Mouse (Mus musculus) kidney, postnatal 0 days (tissue): Measurements from ENCODE around the gene Arntl2. TPM values are rescaled to one million over a fixed set of nuclear protein-coding genes. Genes with fewer than 3 reads are reported as not detected.
A peak's percentile ranks its signal among the peaks of the same experiment; 100 is the strongest.

Experiments
- ATAC-seq: fragments of 200-750 bp; cut with Nextera tagmentation; replicated peaks from 2 replicates; pipeline ENCODE4 v1.8.0; 2017; ENCODE audit warnings: low read depth, moderate number of reproducible peaks, moderate TSS enrichment, moderate library complexity; ENCODE audit not compliant: low FRiP score
- DNase-seq: peaks from one replicate; pipeline ENCODE4 v3.0.0-alpha.2; 2016; ENCODE audit warnings: low spot score
- H3K27ac ChIP-seq: fragments of 300-500 bp; sonication (generic); 2 replicates; pipeline ENCODE4 v1.5.1; 2014; ENCODE audit warnings: mild to moderate bottlenecking
- H3K27me3 ChIP-seq: fragments of 300-500 bp; sonication (generic); 2 replicates; pipeline ENCODE4 v1.6.1; 2014; ENCODE audit warnings: low read length, mixed read lengths; ENCODE audit not compliant: insufficient read depth
- H3K36me3 ChIP-seq: fragments of 300-500 bp; sonication (generic); 2 replicates; pipeline ENCODE4 v1.6.1; 2014; ENCODE audit warnings: low read length, mixed read lengths; ENCODE audit not compliant: insufficient read depth
- H3K4me1 ChIP-seq: fragments of 300-500 bp; sonication (generic); replicated peaks from 2 replicates; pipeline ENCODE4 v1.6.1; 2014; ENCODE audit warnings: antibody characterized with exemption, low read length, mixed read lengths; ENCODE audit not compliant: insufficient read depth
- H3K4me2 ChIP-seq: fragments of 300-500 bp; sonication (generic); 2 replicates; pipeline ENCODE4 v1.6.1; 2014; ENCODE audit warnings: mild to moderate bottlenecking, low read length, moderate library complexity, mixed read lengths
- H3K4me3 ChIP-seq: fragments of 300-500 bp; sonication (generic); replicated peaks from 2 replicates; pipeline ENCODE4 v1.5.1; 2014; ENCODE audit warnings: low read depth, low read length
- H3K9ac ChIP-seq: fragments of 300-500 bp; sonication (generic); 2 replicates; pipeline ENCODE4 v1.6.1; 2014; ENCODE audit warnings: low read depth, low read length
- H3K9me3 ChIP-seq: fragments of 300-500 bp; sonication (generic); replicated peaks from 2 replicates; pipeline ENCODE4 v1.6.1; 2016; ENCODE audit warnings: low read length, inconsistent platforms, mixed read lengths
- CTCF ChIP-seq: IDR thresholded peaks from 2 replicates; pipeline ENCODE4 v1.5.1; 2016; ENCODE audit warnings: antibody characterized with exemption, low read depth, mild to moderate bottlenecking, moderate library complexity
- whole genome bisulfite sequencing: fragments of 180-500 bp; shearing (Covaris S2); extraction: QIAGEN DNeasy Blood & Tissue Kit; methylation state at CpG from one replicate; pipeline ENCODE4 v1.1.7; 2014; 5-methylcytosine and 5-hydroxymethylcytosine counted together
- polyA plus RNA-seq: library from polyadenylated mRNA; unstranded; fragments of >200 nt; fragmentation: Nextera tagmentation; extraction: Ambion mirVana; gene quantifications from 2 replicates; pipeline ENCODE4 v1.2.1, GENCODE M21; 2015

Gene Arntl2
- polyA plus RNA-seq, 1 experiment from 2014 or later, result 1.2 TPM

DNA sequence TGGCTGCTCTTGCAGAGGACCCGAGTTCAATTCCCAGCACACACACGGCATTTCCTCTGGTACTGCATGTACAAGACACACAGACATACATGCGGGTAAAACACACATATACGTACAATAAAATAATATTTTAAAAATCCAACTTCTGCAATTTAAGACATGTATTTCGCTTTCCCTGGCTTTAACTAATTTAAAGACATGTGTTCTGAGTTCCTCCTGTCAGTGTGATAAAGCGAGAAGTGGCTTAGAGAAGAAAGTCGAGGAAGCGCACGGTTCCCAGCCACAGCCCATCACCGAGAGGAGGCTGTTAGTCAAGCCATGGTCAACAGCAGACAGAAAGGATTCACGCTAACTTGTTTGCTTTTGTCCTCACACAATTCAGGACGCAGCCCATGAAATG is 35.5 kb downstream of the Arntl2 start:
- no peak overlapping the region for H3K4me2 ChIP-seq
- ATAC-seq, result no peak
- DNase-seq, result no peak
- H3K9me3 ChIP-seq, result no peaks in the 10 kb centered on the region
- H3K4me1 ChIP-seq, result no peaks in the 10 kb centered on the region
- no peak for TF ChIP-seq CTCF
- H3K27ac ChIP-seq, result no peak overlapping the region
- H3K27me3 ChIP-seq, result no peaks in the 10 kb centered on the region
- H3K4me3 ChIP-seq, result no peak overlapping the region
- no peak overlapping the region for H3K9ac ChIP-seq
- H3K36me3 ChIP-seq, result no peaks in the 10 kb centered on the region
- WGBS, result 92% methylated on average over 12 of the region's 12 CpGs

DNA sequence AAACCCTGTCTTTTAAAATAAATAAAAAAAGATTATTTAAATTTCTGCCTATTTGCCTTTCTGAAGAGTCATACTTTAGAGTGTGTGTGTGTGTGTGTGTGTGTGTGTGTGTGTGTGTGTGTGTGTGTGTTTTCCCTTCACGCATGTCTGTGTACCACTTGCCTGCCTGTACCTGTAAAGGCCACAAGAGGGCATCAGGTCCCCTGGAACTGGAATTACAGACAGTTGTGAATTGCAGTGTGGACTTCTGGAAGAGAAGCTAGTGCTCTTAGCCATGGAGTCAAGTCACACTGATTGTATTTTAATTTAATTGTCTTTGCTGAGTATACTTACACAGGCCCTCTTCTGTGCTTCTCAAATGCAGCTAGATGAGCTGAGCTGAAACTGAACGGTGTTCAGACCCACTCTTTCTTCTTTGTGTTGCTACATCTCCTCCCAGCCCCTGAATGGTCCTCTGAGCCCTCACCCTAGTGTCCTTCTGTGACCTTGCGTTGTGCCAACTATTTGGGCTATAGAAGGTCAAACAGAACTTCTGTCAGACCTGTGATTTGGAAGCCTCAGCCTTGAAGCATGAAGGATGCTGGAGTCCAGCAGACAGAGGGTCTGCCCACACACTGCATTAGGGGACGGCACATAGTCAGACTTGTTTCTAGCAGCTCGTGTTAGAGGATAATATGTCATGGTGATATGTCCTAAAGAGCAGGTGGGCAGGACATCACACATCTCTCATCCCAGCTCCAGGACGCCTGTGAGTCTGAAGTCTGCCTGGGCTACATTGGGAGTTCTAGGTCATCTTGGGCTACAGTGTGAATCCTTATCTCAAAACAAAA is 37.8 kb downstream of the Arntl2 start:
- Histone ChIP-seq H3K4me1 (no peaks in the 10 kb centered on the region), H3K27ac (no peak overlapping the region), H3K4me3 (no peak overlapping the region), H3K36me3 (no peaks in the 10 kb centered on the region), H3K9me3 (no peaks in the 10 kb centered on the region), H3K4me2 (no peak overlapping the region), H3K27me3 (no peaks in the 10 kb centered on the region), H3K9ac (no peak overlapping the region)
- DNase-seq (peak; percentile 92), ATAC-seq (peak; percentile 17; the same call in 1 of the 2 replicates)
- WGBS, result 70% methylated on average over 6 of the region's 6 CpGs
- peak; percentile 94 for TF ChIP-seq CTCF

DNA sequence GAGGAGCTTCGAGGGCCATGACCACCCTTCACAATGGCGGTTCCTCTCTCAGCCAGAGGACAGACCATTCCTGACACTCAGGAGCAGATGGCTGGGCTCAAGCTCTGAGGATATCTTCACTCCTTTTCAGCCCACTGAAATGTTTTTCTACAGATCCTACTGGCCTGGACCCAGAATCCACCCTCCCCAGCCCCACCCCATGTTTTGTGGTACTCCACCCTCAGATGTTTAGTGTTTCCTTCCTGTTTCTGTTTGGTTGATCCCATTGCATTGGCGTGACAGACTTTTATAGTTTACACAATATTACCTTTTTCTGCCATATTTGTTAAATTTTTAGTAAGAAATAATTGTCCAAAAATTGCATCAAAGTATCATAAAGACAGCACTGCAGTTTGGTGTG is 38.5 kb downstream of the Arntl2 start:
- H3K4me3 ChIP-seq, result no peak overlapping the region
- no peaks in the 10 kb centered on the region for H3K36me3 ChIP-seq
- DNase-seq (no peak), ATAC-seq (no peak)
- no peak overlapping the region for H3K9ac ChIP-seq
- no peaks in the 10 kb centered on the region for H3K9me3 ChIP-seq
- H3K4me2 ChIP-seq, result no peak overlapping the region
- H3K27me3 ChIP-seq, result no peaks in the 10 kb centered on the region
- no peak for TF ChIP-seq CTCF
- no peak overlapping the region for H3K27ac ChIP-seq
- H3K4me1 ChIP-seq, result no peaks in the 10 kb centered on the region
- WGBS, result 81% methylated on average over 3 of the region's 3 CpGs

DNA sequence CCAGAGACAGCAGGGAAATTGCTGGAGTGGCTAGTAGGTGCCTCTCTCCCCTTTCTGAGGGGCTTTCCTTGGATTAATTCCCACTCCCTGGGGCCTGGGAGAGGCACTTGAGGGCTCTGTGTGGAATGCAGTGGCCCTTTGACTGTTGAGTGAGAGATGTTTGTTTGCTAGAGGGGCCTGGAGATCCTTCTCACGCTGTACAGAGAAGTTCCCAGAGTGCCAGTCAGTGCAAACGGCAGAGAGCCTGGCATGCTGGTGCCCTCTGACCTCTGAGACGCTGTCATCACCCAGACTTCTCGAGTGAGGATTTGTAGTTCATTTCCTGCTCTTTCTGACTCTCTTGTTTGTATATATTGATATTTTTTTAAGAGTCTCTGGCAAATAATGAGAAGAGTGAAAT is 39.9 kb downstream of the Arntl2 start:
- no peak for TF ChIP-seq CTCF
- no peak overlapping the region for H3K9ac ChIP-seq
- H3K4me3 ChIP-seq, result no peak overlapping the region
- WGBS, result 23% methylated on average over 4 of the region's 4 CpGs
- no peaks in the 10 kb centered on the region for H3K4me1 ChIP-seq
- no peak for DNase-seq
- H3K27ac ChIP-seq, result no peak overlapping the region
- H3K36me3 ChIP-seq, result no peaks in the 10 kb centered on the region
- no peaks in the 10 kb centered on the region for H3K9me3 ChIP-seq
- H3K4me2 ChIP-seq, result no peak overlapping the region
- H3K27me3 ChIP-seq, result no peaks in the 10 kb centered on the region
- ATAC-seq, result no peak

DNA sequence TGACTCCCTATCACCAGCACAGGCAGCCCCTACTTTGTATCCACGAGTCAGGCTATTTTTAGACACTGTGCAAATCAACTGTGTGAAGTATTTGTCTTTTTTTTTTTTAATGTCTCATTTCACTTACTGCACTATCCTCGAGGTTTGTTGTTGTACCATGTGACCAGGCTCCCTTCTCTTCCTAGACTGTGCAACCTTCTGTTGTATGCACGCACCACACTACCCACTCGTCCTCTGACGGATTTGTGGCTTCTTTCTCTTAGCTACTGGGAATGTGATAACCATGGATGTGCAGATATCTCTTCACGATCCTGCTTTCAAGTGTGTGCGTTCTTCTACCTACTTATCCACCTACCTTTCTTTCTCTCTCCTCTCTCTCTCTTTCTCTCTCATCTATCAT is 41.5 kb downstream of the Arntl2 start:
- ATAC-seq (no peak), DNase-seq (no peak)
- no peak overlapping the region for H3K4me2 ChIP-seq
- H3K36me3 ChIP-seq, result no peaks in the 10 kb centered on the region
- H3K4me3 ChIP-seq, result no peak overlapping the region
- H3K9me3 ChIP-seq, result no peaks in the 10 kb centered on the region
- H3K27ac ChIP-seq, result no peak overlapping the region
- WGBS, result 73% methylated on average over 7 of the region's 7 CpGs
- TF ChIP-seq CTCF, result no peak
- no peaks in the 10 kb centered on the region for H3K27me3 ChIP-seq
- no peak overlapping the region for H3K9ac ChIP-seq
- H3K4me1 ChIP-seq, result no peaks in the 10 kb centered on the region

DNA sequence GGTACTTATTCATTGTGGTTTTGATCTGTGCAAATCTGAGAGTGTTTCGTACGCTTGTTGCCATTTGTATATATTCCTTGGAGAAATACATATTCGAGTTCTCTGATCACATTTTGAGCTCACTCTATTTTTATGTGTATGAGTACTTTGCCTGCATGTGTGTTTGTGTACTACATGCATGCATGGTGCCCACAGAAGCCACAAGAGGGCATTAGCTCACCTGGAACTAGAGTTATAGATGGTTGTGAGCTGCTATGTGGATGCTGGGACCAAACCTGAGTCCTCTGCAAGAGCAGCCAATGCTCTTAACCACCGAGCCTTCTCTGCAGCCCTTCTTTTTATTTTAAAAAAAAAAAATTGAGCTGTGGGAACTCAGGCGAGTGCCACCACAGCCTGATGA is 42.5 kb downstream of the Arntl2 start:
- H3K9ac ChIP-seq, result no peak overlapping the region
- ATAC-seq (no peak), DNase-seq (no peak)
- H3K4me1 ChIP-seq, result no peaks in the 10 kb centered on the region
- no peaks in the 10 kb centered on the region for H3K36me3 ChIP-seq
- no peaks in the 10 kb centered on the region for H3K9me3 ChIP-seq
- H3K27ac ChIP-seq, result no peak overlapping the region
- 96% methylated on average over 5 of the region's 5 CpGs for WGBS
- H3K4me2 ChIP-seq, result no peak overlapping the region
- TF ChIP-seq CTCF, result no peak
- H3K27me3 ChIP-seq, result no peaks in the 10 kb centered on the region
- no peak overlapping the region for H3K4me3 ChIP-seq
